Mouse (Mus musculus): ENCODE results near the gene Pou1f1. TPM values are rescaled to one million over a fixed set of nuclear protein-coding genes. Genes with fewer than 3 reads are reported as not detected.

The Pou1f1 gene
- polyA plus RNA-seq, 1 experiment from 2014 or later = not detected

DNA sequence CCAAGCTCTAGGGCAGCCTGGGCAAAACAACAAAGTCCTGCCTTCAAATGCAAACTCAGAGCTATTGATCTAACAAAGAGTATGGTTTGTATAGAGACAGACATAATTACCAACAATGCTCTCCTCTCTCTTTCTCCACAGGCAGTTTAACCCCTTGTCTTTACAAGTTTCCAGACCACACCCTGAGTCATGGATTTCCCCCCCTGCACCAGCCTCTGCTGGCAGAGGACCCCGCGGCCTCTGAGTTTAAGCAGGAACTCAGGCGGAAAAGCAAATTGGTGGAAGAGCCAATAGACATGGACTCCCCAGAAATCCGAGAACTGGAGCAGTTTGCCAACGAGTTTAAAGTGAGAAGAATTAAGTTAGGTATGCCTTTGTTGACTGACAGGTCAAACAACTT lies 9.3 kb downstream of the Pou1f1 start:
- no peak overlapping the region for H3K9ac ChIP-seq (ENCODE audit: low read depth, low read length)
- ATAC-seq (replicated peaks; ENCODE audit: low FRiP score) = no peak
- H3K4me1 ChIP-seq (replicated peaks; ENCODE audit: control insufficient read depth, insufficient read depth, low read length) = no peaks in the 10 kb centered on the region
- H3K4me3 ChIP-seq (ENCODE audit: low read depth, low read length) = no peak overlapping the region
- H3K4me2 ChIP-seq = no peak overlapping the region
- 34% methylated on average over 5 of the region's 5 CpGs for WGBS
- H3K36me3 ChIP-seq (ENCODE audit: control insufficient read depth, insufficient read depth, low read length) = no peaks in the 10 kb centered on the region
- no peaks in the 10 kb centered on the region for H3K27me3 ChIP-seq (replicated peaks; ENCODE audit: control insufficient read depth, insufficient read depth, low read length)
- no peak for DNase-seq (ENCODE audit: low spot score)
- H3K9me3 ChIP-seq (ENCODE audit: control insufficient read depth, low read length) = no peaks in the 10 kb centered on the region
- no peak overlapping the region for H3K27ac ChIP-seq (ENCODE audit: low read depth, low read length)

DNA sequence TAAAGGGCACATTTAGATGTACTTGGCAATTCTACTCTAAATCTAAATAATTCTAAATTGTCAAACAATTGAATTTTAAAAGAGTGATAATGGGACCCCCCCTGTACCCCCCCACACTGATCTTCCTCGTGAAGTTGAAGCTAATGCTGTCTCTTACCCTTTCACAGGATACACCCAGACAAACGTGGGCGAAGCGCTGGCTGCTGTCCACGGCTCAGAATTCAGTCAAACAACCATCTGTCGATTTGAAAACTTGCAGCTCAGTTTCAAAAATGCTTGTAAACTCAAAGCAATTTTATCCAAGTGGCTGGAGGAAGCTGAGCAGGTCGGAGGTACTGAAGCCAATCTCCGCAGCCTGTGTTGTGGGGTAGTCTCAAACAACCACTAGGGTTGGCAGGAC lies 11.4 kb downstream of the Pou1f1 start:
- no peaks in the 10 kb centered on the region for H3K9me3 ChIP-seq (ENCODE audit: control insufficient read depth, low read length)
- WGBS = 74% methylated on average over 8 of the region's 8 CpGs
- no peak overlapping the region for H3K27ac ChIP-seq (ENCODE audit: low read depth, low read length)

DNA sequence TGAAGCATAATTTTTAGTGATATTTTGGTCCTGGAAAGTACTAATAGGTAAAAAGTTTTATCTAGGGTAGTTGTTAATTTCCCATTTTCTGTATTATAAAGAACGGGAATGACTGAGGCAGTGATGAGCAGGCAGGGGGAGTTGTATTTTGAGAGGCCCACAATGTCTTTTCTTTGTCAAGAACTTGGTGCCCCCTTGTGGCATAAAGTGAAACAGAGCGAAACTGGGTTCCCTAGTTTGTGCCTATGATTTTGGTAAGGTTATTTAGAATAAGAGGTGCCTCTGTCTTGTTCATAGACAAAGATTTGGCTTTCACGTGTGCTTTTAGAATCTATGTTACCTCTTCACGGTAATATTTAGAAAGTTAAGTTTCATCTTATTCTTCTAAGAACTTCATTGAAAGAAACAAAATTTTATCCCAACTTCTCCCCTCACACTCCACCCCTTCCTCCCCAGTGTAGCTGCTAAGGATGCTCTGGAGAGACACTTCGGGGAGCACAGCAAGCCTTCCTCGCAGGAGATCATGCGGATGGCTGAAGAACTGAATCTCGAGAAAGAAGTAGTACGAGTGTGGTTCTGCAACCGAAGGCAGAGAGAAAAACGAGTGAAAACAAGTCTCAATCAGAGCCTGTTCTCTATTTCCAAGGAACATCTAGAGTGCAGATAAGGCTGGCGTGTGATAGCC lies 13.1 kb downstream of the Pou1f1 start:
- 30% methylated on average over 12 of the region's 12 CpGs for WGBS
- ATAC-seq (replicated peaks; ENCODE audit: low FRiP score) (no peak), DNase-seq (ENCODE audit: low spot score) (no peak)
- no peaks in the 10 kb centered on the region for H3K36me3 ChIP-seq (ENCODE audit: control insufficient read depth, insufficient read depth, low read length)
- H3K9me3 ChIP-seq (ENCODE audit: control insufficient read depth, low read length) = no peaks in the 10 kb centered on the region
- no peaks in the 10 kb centered on the region for H3K27me3 ChIP-seq (replicated peaks; ENCODE audit: control insufficient read depth, insufficient read depth, low read length)
- no peak overlapping the region for H3K4me2 ChIP-seq
- H3K4me3 ChIP-seq (ENCODE audit: low read depth, low read length) = no peak overlapping the region
- no peaks in the 10 kb centered on the region for H3K4me1 ChIP-seq (replicated peaks; ENCODE audit: control insufficient read depth, insufficient read depth, low read length)
- no peak overlapping the region for H3K27ac ChIP-seq (ENCODE audit: low read depth, low read length)
- H3K9ac ChIP-seq (ENCODE audit: low read depth, low read length) = no peak overlapping the region

More for the DNA sequence above, 11.4 kb downstream of the Pou1f1 start:
- no peak overlapping the region for H3K4me3 ChIP-seq (ENCODE audit: low read depth, low read length)
- no peak overlapping the region for H3K9ac ChIP-seq (ENCODE audit: low read depth, low read length)
- no peak for ATAC-seq (replicated peaks; ENCODE audit: low FRiP score)
- no peak for DNase-seq (ENCODE audit: low spot score)
- H3K4me2 ChIP-seq = no peak overlapping the region
- H3K4me1 ChIP-seq (replicated peaks; ENCODE audit: control insufficient read depth, insufficient read depth, low read length) = no peaks in the 10 kb centered on the region
- no peaks in the 10 kb centered on the region for H3K36me3 ChIP-seq (ENCODE audit: control insufficient read depth, insufficient read depth, low read length)
- no peaks in the 10 kb centered on the region for H3K27me3 ChIP-seq (replicated peaks; ENCODE audit: control insufficient read depth, insufficient read depth, low read length)

DNA sequence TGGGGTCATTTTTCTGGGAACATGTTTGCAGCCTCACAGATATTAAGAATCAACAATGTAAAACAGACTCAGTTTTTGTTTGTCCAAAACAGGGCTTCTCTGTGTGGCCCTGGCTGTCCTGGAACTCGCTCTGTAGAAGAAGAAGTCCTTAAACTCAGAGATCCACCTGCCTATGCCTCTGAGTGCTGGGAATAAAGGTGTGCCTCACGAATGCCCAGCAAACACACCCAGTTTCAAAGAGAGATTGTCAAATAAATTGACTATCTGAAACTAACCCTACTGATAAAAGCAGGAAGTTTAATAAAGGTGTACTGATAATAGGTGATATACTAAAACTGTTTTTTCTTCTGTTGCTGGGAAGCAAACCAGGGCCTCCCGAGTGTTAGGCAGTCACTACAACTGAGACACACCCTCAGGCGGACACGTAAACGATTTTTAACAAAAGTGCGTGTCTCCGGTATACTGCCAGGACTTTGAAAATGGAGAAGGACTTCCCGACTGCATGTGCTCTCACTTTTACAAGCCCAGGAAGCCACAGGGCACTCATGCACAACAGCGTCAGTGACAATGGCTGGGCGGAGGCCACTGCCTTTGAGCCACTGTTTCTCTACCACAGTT lies 23.5 kb downstream of the Pou1f1 start:
- H3K27ac ChIP-seq (ENCODE audit: low read depth, low read length) = no peak overlapping the region
- H3K9ac ChIP-seq (ENCODE audit: low read depth, low read length) = no peak overlapping the region
- 88% methylated on average over 11 of the region's 11 CpGs for WGBS
- no peak overlapping the region for H3K4me3 ChIP-seq (ENCODE audit: low read depth, low read length)
- no peaks in the 10 kb centered on the region for H3K27me3 ChIP-seq (replicated peaks; ENCODE audit: control insufficient read depth, insufficient read depth, low read length)
- DNase-seq (ENCODE audit: low spot score) (no peak), ATAC-seq (replicated peaks; ENCODE audit: low FRiP score) (no peak)
- H3K4me1 ChIP-seq (replicated peaks; ENCODE audit: control insufficient read depth, insufficient read depth, low read length) = no peaks in the 10 kb centered on the region
- no peaks in the 10 kb centered on the region for H3K9me3 ChIP-seq (ENCODE audit: control insufficient read depth, low read length)
- H3K36me3 ChIP-seq (ENCODE audit: control insufficient read depth, insufficient read depth, low read length) = peaks cover 5% of the 10 kb centered on the region; the same call in 1 of the 2 replicates
- H3K4me2 ChIP-seq = no peak overlapping the region

DNA sequence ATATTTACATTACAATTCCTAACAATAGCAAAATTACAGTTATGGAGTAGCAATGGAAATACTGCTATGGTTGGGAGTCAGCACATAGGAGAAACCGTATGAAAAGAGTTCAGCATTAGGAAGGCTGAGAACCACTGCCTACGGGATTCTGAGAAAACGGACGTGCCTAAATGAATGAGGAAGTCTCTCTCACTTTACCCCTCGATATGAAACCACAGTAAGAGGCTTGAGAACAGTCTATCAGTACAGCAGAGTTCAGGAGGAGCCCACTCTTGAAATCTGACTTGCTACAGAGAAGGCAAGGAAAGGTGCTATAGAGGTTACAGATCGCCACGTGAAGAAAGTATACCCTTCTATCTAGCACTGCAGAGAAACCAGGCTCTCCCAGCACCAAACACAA lies 28.6 kb downstream of the Pou1f1 start:
- Histone ChIP-seq H3K9me3 (ENCODE audit: control insufficient read depth, low read length) (no peaks in the 10 kb centered on the region), H3K27me3 (replicated peaks; ENCODE audit: control insufficient read depth, insufficient read depth, low read length) (no peaks in the 10 kb centered on the region), H3K4me3 (ENCODE audit: low read depth, low read length) (no peak overlapping the region), H3K27ac (ENCODE audit: low read depth, low read length) (no peak overlapping the region), H3K9ac (ENCODE audit: low read depth, low read length) (no peak overlapping the region), H3K4me2 (no peak overlapping the region), H3K4me1 (replicated peaks; ENCODE audit: control insufficient read depth, insufficient read depth, low read length) (no peaks in the 10 kb centered on the region), H3K36me3 (ENCODE audit: control insufficient read depth, insufficient read depth, low read length) (no peaks in the 10 kb centered on the region; the same call in 1 of the 2 replicates)
- ATAC-seq (replicated peaks; ENCODE audit: low FRiP score) (no peak), DNase-seq (ENCODE audit: low spot score) (no peak)
- WGBS = 58% methylated on average over 7 of the region's 7 CpGs

DNA sequence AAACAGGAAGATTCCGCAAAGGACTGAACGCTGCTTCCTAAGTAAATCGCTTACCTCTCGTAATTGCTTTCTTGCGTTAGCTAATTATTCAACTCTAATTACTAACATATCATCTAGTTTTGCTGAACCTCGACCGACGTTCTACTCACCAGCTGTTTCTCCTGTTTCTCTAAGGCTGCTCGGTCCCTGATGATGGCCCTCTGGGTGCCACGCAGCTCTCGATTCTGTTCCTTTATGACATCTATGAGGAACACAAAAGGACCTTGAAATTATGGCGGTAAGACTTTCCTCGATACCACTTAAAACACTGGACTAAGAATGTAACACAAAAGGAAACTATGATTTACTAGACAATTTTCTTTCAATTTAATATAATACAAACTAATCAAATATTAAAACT lies 30.5 kb downstream of the Pou1f1 start:
- H3K4me3 ChIP-seq (ENCODE audit: low read depth, low read length) = no peak overlapping the region
- H3K4me2 ChIP-seq = no peak overlapping the region
- 91% methylated on average over 13 of the region's 13 CpGs for WGBS
- H3K27me3 ChIP-seq (replicated peaks; ENCODE audit: control insufficient read depth, insufficient read depth, low read length) = no peaks in the 10 kb centered on the region
- no peaks in the 10 kb centered on the region for H3K4me1 ChIP-seq (replicated peaks; ENCODE audit: control insufficient read depth, insufficient read depth, low read length)
- no peak for DNase-seq (ENCODE audit: low spot score)
- no peak overlapping the region for H3K9ac ChIP-seq (ENCODE audit: low read depth, low read length)
- no peak for ATAC-seq (replicated peaks; ENCODE audit: low FRiP score)
- no peak overlapping the region for H3K27ac ChIP-seq (ENCODE audit: low read depth, low read length)
- H3K9me3 ChIP-seq (ENCODE audit: control insufficient read depth, low read length) = no peaks in the 10 kb centered on the region
- no peaks in the 10 kb centered on the region for H3K36me3 ChIP-seq (ENCODE audit: control insufficient read depth, insufficient read depth, low read length)

DNA sequence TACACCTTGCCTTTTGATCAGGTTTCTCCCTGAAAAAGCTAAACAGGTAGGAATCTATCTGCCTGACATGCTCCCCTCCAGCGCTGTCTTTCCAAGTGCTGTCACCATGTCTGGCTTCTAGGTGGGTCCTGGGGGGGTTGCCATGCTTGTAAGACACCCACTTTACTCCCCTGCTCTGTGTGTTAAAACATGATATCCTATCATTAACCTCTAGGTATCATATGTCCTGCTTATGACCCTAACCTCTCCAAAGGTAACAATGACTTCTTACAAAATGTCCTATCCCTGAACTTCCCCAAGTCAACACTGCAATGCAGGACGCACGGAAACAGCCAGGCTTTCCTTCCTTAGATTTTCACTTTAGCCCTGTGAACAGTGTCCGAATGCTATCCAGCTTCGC lies 34.0 kb downstream of the Pou1f1 start:
- no peak for DNase-seq (ENCODE audit: low spot score)
- no peak overlapping the region for H3K27ac ChIP-seq (ENCODE audit: low read depth, low read length)
- no peaks in the 10 kb centered on the region for H3K9me3 ChIP-seq (ENCODE audit: control insufficient read depth, low read length)
- 0 out of 2 replicates have a peak, but pooled peaks cover 3% of the 10 kb centered on the region for H3K36me3 ChIP-seq (ENCODE audit: control insufficient read depth, insufficient read depth, low read length)
- WGBS = 83% methylated on average over 5 of the region's 5 CpGs
- no peak overlapping the region for H3K4me2 ChIP-seq
- no peak overlapping the region for H3K9ac ChIP-seq (ENCODE audit: low read depth, low read length)
- no peak for ATAC-seq (replicated peaks; ENCODE audit: low FRiP score)
- H3K27me3 ChIP-seq (replicated peaks; ENCODE audit: control insufficient read depth, insufficient read depth, low read length) = no peaks in the 10 kb centered on the region
- no peak overlapping the region for H3K4me3 ChIP-seq (ENCODE audit: low read depth, low read length)
- no peaks in the 10 kb centered on the region for H3K4me1 ChIP-seq (replicated peaks; ENCODE audit: control insufficient read depth, insufficient read depth, low read length)

DNA sequence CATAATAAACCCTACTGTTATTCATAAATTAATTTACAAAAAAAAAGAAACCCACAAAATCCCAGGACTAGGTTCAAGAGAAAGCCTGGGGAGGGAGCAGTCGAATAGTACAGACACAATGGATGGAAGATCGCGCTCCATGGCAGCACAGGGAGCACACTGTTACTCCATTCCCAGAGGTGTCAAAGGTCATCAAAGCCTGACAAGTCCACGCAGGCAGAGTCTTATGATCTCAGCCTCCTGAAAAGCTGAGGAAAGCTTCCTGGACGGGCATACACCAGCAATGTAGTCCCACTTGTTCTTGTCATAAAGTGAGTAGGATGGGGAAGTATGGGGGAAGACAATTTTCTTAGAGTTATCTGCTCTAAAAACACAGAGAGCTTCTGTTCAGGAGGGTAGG lies 37.1 kb downstream of the Pou1f1 start:
- H3K9ac ChIP-seq (ENCODE audit: low read depth, low read length) = no peak overlapping the region
- no peaks in the 10 kb centered on the region for H3K9me3 ChIP-seq (ENCODE audit: control insufficient read depth, low read length)
- no peaks in the 10 kb centered on the region for H3K27me3 ChIP-seq (replicated peaks; ENCODE audit: control insufficient read depth, insufficient read depth, low read length)
- no peak for ATAC-seq (replicated peaks; ENCODE audit: low FRiP score)
- H3K36me3 ChIP-seq (ENCODE audit: control insufficient read depth, insufficient read depth, low read length) = 0 out of 2 replicates have a peak, but pooled peaks cover 3% of the 10 kb centered on the region
- no peak overlapping the region for H3K4me3 ChIP-seq (ENCODE audit: low read depth, low read length)
- peaks cover 4% of the 10 kb centered on the region for H3K4me1 ChIP-seq (replicated peaks; ENCODE audit: control insufficient read depth, insufficient read depth, low read length)
- WGBS = 85% methylated on average over 5 of the region's 5 CpGs
- no peak overlapping the region for H3K27ac ChIP-seq (ENCODE audit: low read depth, low read length)
- H3K4me2 ChIP-seq = no peak overlapping the region
- DNase-seq (ENCODE audit: low spot score) = no peak

DNA sequence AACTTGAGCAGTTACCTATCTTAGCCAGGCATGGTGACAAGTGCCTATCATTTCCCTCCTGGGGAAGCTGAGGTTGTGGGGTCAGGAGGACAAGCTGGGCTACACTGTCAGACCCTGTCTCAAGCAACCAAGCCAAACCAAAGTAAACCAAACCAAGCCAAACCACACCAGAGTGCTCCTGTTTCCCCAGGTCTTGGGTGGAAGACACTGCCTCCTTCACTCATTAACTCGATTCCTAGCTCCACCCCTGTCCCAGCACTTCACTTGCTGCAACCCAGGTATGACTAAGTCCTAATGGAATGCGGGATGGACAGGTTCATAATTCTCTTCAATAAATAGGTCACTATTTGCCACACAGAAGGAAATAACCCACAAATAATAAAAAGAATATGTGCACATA lies 39.3 kb downstream of the Pou1f1 start:
- ATAC-seq (replicated peaks; ENCODE audit: low FRiP score) = no peak
- Histone ChIP-seq H3K27ac (ENCODE audit: low read depth, low read length) (no peak overlapping the region), H3K36me3 (ENCODE audit: control insufficient read depth, insufficient read depth, low read length) (0 out of 2 replicates have a peak, but pooled peaks cover 3% of the 10 kb centered on the region), H3K4me1 (replicated peaks; ENCODE audit: control insufficient read depth, insufficient read depth, low read length) (peaks cover 6% of the 10 kb centered on the region), H3K4me3 (ENCODE audit: low read depth, low read length) (no peak overlapping the region), H3K9me3 (ENCODE audit: control insufficient read depth, low read length) (no peaks in the 10 kb centered on the region), H3K27me3 (replicated peaks; ENCODE audit: control insufficient read depth, insufficient read depth, low read length) (no peaks in the 10 kb centered on the region), H3K9ac (ENCODE audit: low read depth, low read length) (no peak overlapping the region), H3K4me2 (no peak overlapping the region)
- DNase-seq (ENCODE audit: low spot score) = no peak
- WGBS = 90% methylated on average over 2 of the region's 2 CpGs
